Mouse (Mus musculus): Measurements from ENCODE around the gene Mapk12. TPM values are rescaled to one million over a fixed set of nuclear protein-coding genes. Genes with fewer than 3 reads are reported as not detected.

Mapk12 gene
- 9.1 and 11.7 TPM in 2 replicates for polyA plus RNA-seq (2015; fragmentation: Nextera tagmentation; extraction: Ambion mirVana)

DNA sequence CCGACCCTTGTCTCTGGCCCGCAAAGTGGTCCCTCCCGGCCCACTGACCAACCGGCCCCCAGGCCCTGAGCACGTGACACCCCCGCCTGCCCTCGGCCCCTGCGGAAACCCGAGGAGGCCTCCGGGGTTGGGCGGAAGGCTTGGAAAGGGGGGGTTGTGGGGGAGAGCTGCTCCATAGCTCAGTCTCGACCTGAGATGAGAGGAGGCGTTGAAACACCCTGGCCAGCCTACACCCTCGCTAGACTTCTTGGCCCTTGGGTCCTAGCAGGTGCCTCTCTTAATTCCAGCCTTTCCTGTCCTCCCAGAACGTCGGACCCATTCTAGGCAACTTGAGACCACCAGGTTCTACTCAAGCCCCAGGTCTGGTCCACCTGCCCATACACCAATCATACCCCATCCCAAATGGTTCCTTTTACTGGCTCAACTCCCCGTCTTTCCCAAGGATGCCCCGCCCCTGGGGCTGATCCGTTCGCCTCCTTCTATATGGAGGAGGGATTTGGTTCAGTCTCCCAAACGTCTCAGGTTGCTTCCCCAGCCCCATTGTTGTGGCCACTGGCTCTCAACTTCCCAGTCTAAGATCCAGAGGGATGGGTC lies at the start of gene Mapk12:
Gene Mapk12, minus strand, starts transcription at position 45 of the 594 bp plus-strand sequence.
- H3K9ac ChIP-seq = peak within 1 kb of the TSS; percentile 76
- WGBS = 1% methylated on average over 20 of the region's 21 CpGs
- H3K4me1 ChIP-seq = peaks cover 24% of the 10 kb centered on the region
- peak within 1 kb of the TSS; percentile 55 for H3K4me3 ChIP-seq
- H3K27ac ChIP-seq = no peak within 1 kb of the TSS
- peak within 1 kb of the TSS; percentile 97 for H3K4me2 ChIP-seq
- peaks cover 12% of the 10 kb centered on the region; the same call in 1 of the 2 replicates for H3K27me3 ChIP-seq
- ATAC-seq = peak; percentile 60
- peaks cover 36% of the 10 kb centered on the region for H3K36me3 ChIP-seq (ENCODE audit: poor library complexity, severe bottlenecking)
- no peaks in the 10 kb centered on the region for H3K9me3 ChIP-seq (replicated peaks)

DNA sequence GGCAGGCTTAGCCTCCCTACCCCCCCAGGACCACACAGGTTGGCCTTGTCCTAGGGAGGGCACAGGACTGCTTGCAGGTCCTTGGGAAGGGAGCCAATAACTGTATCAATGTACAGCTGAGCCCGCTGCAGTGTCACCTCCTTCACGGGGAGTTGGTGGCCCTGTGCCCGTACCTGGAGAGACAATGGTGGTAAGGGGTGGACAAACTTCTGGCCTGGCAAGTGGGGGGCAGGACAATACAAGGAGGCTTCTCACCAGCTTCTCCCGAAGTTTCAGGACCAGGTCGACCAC lies 44.4 kb upstream of the Mapk12 start:
- Histone ChIP-seq H3K9me3 (replicated peaks) (no peaks in the 10 kb centered on the region), H3K4me3 (no peak overlapping the region), H3K27ac (peak overlapping the region; percentile 55), H3K4me2 (no peak overlapping the region), H3K36me3 (ENCODE audit: poor library complexity, severe bottlenecking) (peaks cover 55% of the 10 kb centered on the region), H3K4me1 (peaks cover 44% of the 10 kb centered on the region), H3K27me3 (no peaks in the 10 kb centered on the region), H3K9ac (no peak overlapping the region)
- no peak for ATAC-seq
- 66% methylated on average over 5 of the region's 5 CpGs for WGBS

DNA sequence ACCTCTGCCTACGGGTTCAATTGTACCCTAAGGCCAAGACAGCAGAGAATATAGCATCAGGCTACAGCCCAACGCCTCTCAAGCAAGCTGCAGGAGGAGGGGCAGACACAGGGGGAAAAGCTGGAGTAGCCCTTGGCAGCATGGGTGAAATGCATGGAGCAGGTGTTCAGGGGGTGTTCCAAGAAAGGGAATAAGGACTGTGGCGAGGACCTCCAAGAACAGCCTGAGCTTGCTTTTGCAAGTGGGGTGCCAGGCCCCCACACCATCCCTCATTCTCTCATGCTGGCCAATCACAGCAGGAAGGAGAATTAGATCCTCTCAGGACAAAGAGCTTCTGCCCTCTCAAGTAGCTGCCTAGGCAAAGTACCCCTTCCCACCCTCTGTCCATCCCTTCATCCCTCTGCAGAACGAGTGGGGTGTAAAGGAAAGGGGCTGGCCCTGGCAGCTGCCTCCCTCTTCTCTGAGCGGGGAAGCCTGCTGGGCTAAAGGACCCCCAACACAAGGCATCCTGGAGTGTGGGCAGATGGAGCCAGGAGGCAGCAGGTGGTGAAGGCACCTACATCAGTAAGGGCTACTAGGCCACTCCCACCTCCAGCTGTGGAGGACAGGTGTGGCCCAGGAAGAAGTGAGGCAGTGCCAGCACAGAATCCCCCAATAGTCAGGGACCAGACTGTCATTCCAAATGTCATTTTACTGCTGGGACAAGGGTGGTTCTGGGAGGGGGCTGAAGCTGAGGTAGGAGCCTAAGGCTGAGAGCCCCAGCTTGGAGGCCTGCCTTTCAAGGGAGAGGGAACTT lies 43.8 kb upstream of the Mapk12 start:
- H3K4me3 ChIP-seq = no peak overlapping the region
- H3K9ac ChIP-seq = peak overlapping the region; percentile 21
- H3K27ac ChIP-seq = peak overlapping the region; percentile 55
- H3K27me3 ChIP-seq = no peaks in the 10 kb centered on the region
- H3K36me3 ChIP-seq (ENCODE audit: poor library complexity, severe bottlenecking) = peaks cover 50% of the 10 kb centered on the region
- H3K4me1 ChIP-seq = peaks cover 50% of the 10 kb centered on the region
- no peaks in the 10 kb centered on the region for H3K9me3 ChIP-seq (replicated peaks)
- 20% methylated on average over 5 of the region's 5 CpGs for WGBS
- H3K4me2 ChIP-seq = no peak overlapping the region; the same call in 1 of the 2 replicates
- no peak for ATAC-seq

DNA sequence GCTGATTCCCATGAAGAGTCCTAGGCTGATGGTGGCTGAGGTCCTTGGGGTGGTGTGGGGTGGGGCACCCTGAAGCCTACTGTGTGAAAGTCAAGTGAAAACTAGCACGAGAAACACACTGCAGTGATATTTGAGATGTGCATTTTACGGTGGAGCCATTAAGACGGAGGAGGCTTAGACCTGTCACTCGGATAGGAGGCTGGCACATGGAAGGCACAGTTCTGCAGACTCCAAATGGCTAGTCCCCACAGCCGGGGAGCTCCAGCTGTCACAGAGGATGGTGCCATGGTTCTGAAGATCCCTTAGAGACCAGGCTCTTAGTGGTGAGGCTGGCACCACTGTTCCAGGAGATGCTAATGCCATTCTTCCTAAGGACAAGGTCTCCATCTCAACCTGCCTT lies 42.3 kb upstream of the Mapk12 start:
- 76% methylated on average over 5 of the region's 5 CpGs for WGBS
- H3K9ac ChIP-seq = no peak overlapping the region
- no peak overlapping the region for H3K4me3 ChIP-seq
- no peaks in the 10 kb centered on the region for H3K27me3 ChIP-seq
- H3K27ac ChIP-seq = peak overlapping the region; percentile 65
- no peaks in the 10 kb centered on the region for H3K9me3 ChIP-seq (replicated peaks)
- H3K4me2 ChIP-seq = no peak overlapping the region
- peaks cover 65% of the 10 kb centered on the region for H3K4me1 ChIP-seq
- peaks cover 35% of the 10 kb centered on the region for H3K36me3 ChIP-seq (ENCODE audit: poor library complexity, severe bottlenecking)
- ATAC-seq = no peak

DNA sequence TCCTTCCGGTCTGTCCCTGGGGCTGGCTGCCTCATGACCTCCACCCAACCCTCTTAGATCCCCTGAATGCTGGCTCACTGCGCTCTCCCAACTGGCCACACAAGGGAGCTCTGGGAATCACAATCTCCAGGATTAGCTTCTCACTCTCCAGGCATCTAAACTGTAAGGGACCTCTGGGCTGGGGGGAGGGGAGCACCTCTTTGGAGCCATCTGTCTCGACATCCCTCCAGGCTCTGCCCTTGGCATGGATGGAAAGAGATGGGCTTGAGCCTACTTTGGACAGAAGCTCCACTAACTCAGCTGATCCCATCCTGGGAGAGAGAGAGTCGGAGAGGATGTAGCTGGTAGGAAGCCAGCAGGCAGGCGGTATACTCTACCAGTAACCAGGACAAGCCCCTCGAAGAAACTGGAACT lies 41.8 kb upstream of the Mapk12 start:
- no peaks in the 10 kb centered on the region for H3K27me3 ChIP-seq
- 42% methylated on average over 6 of the region's 6 CpGs for WGBS
- H3K4me3 ChIP-seq = no peak overlapping the region
- H3K27ac ChIP-seq = peak overlapping the region; percentile 65
- H3K4me2 ChIP-seq = no peak overlapping the region
- no peak for ATAC-seq
- H3K9ac ChIP-seq = no peak overlapping the region
- peaks cover 70% of the 10 kb centered on the region for H3K4me1 ChIP-seq
- peaks cover 30% of the 10 kb centered on the region for H3K36me3 ChIP-seq (ENCODE audit: poor library complexity, severe bottlenecking)
- H3K9me3 ChIP-seq (replicated peaks) = no peaks in the 10 kb centered on the region

DNA sequence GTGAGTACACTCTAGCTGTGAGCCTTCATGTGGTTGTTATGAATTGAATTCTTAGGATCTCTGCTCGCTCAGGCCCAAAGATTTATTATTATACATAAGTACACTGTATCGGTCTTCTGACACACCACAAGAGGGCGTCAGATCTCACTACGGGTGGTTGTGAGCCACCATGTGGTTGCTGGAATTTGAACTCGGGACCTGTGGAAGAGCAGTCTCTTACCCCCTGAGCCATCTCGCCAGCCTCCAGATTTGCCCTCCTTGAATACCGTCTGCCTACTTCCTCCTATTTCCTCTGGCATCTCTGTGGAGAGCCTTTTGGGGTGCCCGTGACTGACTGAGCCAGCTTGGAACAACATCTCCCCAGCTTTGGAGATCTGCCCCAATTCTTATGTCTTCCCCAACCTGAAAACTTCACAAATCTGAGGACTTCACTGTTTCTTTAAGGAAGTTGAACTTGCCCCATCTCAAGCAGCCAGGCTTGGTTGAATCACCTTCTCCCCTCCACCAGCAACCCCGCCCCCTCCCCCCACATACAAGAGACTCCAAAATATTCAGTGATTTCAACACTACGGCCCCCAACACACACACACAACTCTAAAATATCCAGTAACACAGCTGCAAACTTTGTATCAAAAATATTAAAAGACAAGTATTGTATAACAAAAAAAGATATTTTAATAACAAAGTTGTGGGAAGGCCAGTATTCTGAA lies 41.2 kb upstream of the Mapk12 start:
- H3K9ac ChIP-seq = no peak overlapping the region
- H3K4me2 ChIP-seq = peak overlapping the region; percentile 85
- peak overlapping the region; percentile 78; the same call in 1 of the 2 replicates for H3K4me3 ChIP-seq
- ATAC-seq = no peak
- no peaks in the 10 kb centered on the region for H3K27me3 ChIP-seq
- no peaks in the 10 kb centered on the region for H3K9me3 ChIP-seq (replicated peaks)
- 84% methylated on average over 10 of the region's 10 CpGs for WGBS
- H3K36me3 ChIP-seq (ENCODE audit: poor library complexity, severe bottlenecking) = peaks cover 24% of the 10 kb centered on the region
- H3K4me1 ChIP-seq = peaks cover 76% of the 10 kb centered on the region
- H3K27ac ChIP-seq = peak overlapping the region; percentile 95

DNA sequence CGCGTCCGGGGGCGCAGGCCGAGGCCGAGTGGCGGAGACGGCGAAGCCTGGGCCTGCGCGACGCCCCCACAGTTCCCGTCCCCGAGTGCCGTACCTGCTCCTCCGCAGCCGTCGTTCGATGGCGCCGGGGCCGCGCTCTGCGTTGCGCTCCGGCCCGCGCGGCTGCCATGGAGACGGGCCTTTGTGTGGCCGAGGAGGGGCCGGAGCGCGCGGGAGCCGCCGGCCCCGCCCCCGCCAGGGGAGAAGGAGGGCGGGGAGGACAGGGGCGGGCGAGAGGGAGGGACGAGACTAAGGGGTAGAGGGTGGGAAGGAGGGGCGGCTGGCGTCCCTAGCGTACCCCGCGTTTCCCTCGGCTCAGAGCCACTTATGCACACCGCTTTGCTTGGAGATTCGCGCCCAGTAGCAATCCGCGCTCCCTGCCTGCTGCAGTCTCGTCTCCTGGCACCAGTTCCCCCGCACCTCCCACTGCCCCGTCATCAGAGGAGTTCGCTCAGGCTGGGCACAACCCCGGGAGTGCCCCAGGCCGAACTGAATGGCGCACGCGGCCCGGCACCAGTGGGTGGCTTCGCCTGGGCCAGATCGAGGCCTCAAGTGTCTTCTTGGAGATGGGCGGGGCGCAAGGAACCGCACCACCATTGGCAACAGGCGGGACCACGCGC lies 40.2 kb upstream of the Mapk12 start, which contains the start of gene Plxnb2:
Gene Plxnb2, minus strand, starts transcription at position 218 of the 659 bp plus-strand sequence.
- H3K4me2 ChIP-seq = peak within 1 kb of the TSS; percentile 85
- peaks cover 86% of the 10 kb centered on the region for H3K4me1 ChIP-seq
- peak within 1 kb of the TSS; percentile 78 for H3K4me3 ChIP-seq
- H3K9me3 ChIP-seq (replicated peaks) = no peaks in the 10 kb centered on the region
- H3K36me3 ChIP-seq (ENCODE audit: poor library complexity, severe bottlenecking) = peaks cover 14% of the 10 kb centered on the region; the same call in 1 of the 2 replicates
- no peaks in the 10 kb centered on the region for H3K27me3 ChIP-seq
- peak within 1 kb of the TSS; percentile 97 for H3K9ac ChIP-seq
- peak; percentile 85 for ATAC-seq
- peak within 1 kb of the TSS; percentile 95 for H3K27ac ChIP-seq
- WGBS = 1% methylated on average over 62 of the region's 72 CpGs

DNA sequence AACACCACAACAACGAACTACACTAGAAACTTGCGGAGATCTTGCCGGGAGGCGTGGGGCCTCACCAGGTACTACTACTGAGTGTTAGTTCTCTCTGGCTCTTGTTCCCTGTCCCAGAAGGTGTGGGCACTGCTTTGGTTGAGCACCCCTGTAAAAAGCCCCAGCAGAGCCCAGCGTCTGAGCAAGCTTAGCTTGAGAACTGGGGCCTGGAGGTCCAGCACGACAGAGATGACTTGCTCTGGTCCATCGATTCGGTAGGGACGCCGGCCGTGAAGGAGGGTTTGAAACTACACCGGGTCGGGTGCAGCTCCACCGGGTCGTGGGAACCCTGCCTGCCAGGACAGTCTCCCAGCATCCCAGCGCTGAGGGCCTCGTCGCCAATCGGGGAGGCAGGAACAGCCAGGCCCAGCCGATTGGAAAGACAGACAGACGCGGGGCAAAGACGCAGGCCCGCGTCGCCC lies 39.6 kb upstream of the Mapk12 start:
- Histone ChIP-seq H3K9ac (peak overlapping the region; percentile 97), H3K36me3 (ENCODE audit: poor library complexity, severe bottlenecking) (peaks cover 8% of the 10 kb centered on the region; the same call in 1 of the 2 replicates), H3K4me3 (peak overlapping the region; percentile 78), H3K27me3 (no peaks in the 10 kb centered on the region), H3K4me1 (peaks cover 92% of the 10 kb centered on the region), H3K27ac (peak overlapping the region; percentile 95), H3K4me2 (peak overlapping the region; percentile 85), H3K9me3 (replicated peaks) (no peaks in the 10 kb centered on the region)
- ATAC-seq = no peak; the same call in 1 of the 2 replicates
- under 1% methylated on average over 25 of the region's 26 CpGs for WGBS

DNA sequence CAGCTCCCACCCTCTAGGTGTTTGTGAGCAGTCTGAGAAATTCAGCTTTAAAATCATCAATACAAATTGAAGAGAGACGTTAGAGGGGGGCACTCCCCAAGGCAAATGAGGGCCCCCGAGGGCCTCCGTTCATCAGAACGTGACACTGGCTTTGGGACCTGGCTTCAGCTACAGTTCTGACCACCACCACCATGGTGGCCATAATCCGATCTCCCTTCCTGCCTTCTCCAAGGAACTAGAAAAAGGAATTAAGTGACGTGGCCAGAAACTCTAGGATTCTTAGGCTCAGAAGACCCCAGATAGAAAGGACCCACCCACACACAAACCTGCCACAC lies 39.1 kb upstream of the Mapk12 start:
- Histone ChIP-seq H3K4me2 (peak overlapping the region; percentile 85), H3K4me3 (peak overlapping the region; percentile 78), H3K4me1 (peaks cover 92% of the 10 kb centered on the region), H3K9ac (peak overlapping the region; percentile 97), H3K36me3 (ENCODE audit: poor library complexity, severe bottlenecking) (0 out of 2 replicates have a peak, but pooled peaks cover 6% of the 10 kb centered on the region), H3K27me3 (no peaks in the 10 kb centered on the region), H3K9me3 (replicated peaks) (no peaks in the 10 kb centered on the region), H3K27ac (peak overlapping the region; percentile 95)
- 1% methylated on average over 6 of the region's 6 CpGs for WGBS
- ATAC-seq = no peak

DNA sequence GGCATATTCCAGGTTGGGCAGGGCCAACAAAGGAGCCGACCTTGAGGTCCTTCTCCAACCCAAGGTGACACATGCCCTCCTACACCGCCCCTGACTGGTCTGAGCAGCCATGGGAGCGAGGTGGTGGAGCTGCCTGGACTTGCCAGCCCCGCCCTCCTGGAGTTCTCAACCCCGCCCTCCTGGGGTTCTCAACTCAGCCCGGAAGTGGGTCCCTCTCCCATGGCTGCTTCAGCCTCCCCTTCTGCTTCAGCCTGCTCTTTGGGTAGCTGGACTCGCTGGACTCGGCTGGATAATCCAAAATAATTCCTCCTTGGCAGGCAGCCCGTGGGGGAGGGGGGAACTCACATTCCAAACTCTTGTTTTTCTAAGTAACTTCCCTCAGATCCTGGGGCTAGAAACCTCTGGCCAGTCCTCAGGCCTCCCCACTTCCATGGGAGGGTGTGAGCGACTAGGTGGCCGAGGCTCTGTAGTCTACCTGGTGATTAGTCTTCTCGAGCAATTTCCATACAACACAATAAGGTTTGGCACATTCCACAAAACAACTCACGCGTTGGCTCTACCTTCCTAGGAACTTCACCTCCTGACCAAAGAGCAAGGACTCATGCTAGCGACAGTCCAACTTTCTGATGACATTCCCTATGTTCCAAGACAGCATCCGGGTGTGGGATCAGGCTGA lies 38.6 kb upstream of the Mapk12 start:
- H3K4me2 ChIP-seq = peak overlapping the region; percentile 85
- H3K36me3 ChIP-seq (ENCODE audit: poor library complexity, severe bottlenecking) = 0 out of 2 replicates have a peak, but pooled peaks cover 6% of the 10 kb centered on the region
- peak overlapping the region; percentile 95 for H3K27ac ChIP-seq
- peak; percentile 12; the same call in 1 of the 2 replicates for ATAC-seq
- H3K9ac ChIP-seq = peak overlapping the region; percentile 97
- H3K4me3 ChIP-seq = peak overlapping the region; percentile 78
- H3K4me1 ChIP-seq = peaks cover 92% of the 10 kb centered on the region
- no peaks in the 10 kb centered on the region for H3K9me3 ChIP-seq (replicated peaks)
- 2% methylated on average over 16 of the region's 16 CpGs for WGBS
- no peaks in the 10 kb centered on the region for H3K27me3 ChIP-seq

DNA sequence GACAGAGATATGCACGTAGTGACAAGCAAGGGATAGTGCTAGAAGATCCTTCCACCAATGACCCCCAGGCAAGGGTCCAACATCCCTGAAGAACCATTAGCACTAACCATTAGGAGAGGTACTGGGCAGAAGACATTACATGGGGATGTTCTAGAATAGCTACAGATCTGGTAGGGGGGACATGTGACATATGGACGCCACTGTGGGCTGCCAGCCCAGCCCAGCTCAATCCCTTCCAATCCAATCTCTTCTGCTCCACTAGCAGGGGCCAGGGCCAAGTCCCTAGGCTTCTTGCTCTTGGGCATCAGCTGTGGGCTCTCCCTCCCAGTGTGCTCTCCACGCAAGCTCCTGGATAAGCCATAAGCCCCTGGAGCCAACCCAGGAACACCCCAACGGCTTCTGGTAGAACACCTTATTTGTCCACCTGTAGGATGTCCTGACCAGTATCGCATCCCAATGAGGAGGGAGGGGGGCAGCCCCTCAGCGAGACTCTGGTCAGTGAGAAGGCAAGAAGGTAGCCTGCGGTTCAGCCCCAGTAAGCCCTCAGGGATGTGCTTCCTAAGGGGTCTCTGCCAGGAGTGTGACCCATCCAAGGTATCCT lies 37.9 kb upstream of the Mapk12 start:
- peak overlapping the region; percentile 95 for H3K27ac ChIP-seq
- peak overlapping the region; percentile 85 for H3K4me2 ChIP-seq
- no peaks in the 10 kb centered on the region for H3K27me3 ChIP-seq
- 64% methylated on average over 7 of the region's 7 CpGs for WGBS
- no peak for ATAC-seq
- peak overlapping the region; percentile 78 for H3K4me3 ChIP-seq
- H3K9ac ChIP-seq = peak overlapping the region; percentile 97
- H3K9me3 ChIP-seq (replicated peaks) = no peaks in the 10 kb centered on the region
- no peaks in the 10 kb centered on the region for H3K36me3 ChIP-seq (ENCODE audit: poor library complexity, severe bottlenecking)
- H3K4me1 ChIP-seq = peaks cover 92% of the 10 kb centered on the region

Measured in forebrain, embryonic 13.5 days (tissue).